Mouse (Mus musculus) left cerebral cortex, postnatal 25 days (tissue): ENCODE results near the gene Tfap2e. TPM values are rescaled to one million over a fixed set of nuclear protein-coding genes. Genes with fewer than 3 reads are reported as not detected.

Source experiments
- DNase-seq, 2 experiments: peaks; one replicate each; pipeline ENCODE4 v3.0.0; 2022; ENCODE audit warnings: low spot score in 2 of 2, mixed read lengths in 1 of 2
- intact Hi-C: fragments of 180-260 bp; cut with DNase I; formaldehyde crosslinking; loops from one replicate; pipeline ENCODE4 v1.15.1; 2025
- total RNA-seq, 2 experiments: library from RNA; stranded (reverse); gene quantifications; 2 replicates each; pipeline ENCODE4 v1.2.3; 2021

Tfap2e gene
- total RNA-seq, 2 experiments from 2014 or later: not detected

GRCm38 (mm10) chr4:126732531-126733380 is 3.3 kb downstream of the Tfap2e start:
- no peak for DNase-seq
- intact Hi-C loops: no loop called here

- intact Hi-C loops: no loop called here
- no peak for DNase-seq
Observed at GRCm38 (mm10) chr4:126732111-126732510, 3.9 kb downstream of the Tfap2e start.

- intact Hi-C loops: no loop called here
- no peak for DNase-seq
Observed at GRCm38 (mm10) chr4:126707439-126707826, 28.6 kb downstream of the Tfap2e start.

- intact Hi-C loops: no loop called here
Observed at GRCm38 (mm10) chr4:126706630-126707438, 29.2 kb downstream of the Tfap2e start.

GRCm38 (mm10) chr4:126696908-126697307 is 39.1 kb downstream of the Tfap2e start:
- no peak for DNase-seq
- intact Hi-C loops: no loop called here

More at GRCm38 (mm10) chr4:126706630-126707438, 29.2 kb downstream of the Tfap2e start:
- DNase-seq: no peak

GRCm38 (mm10) chr4:126693021-126693420 is 43.0 kb downstream of the Tfap2e start:
- intact Hi-C loops: no loop called here
- DNase-seq: no peak

- DNase-seq: no peak
- intact Hi-C loops: no loop called here
Observed at GRCm38 (mm10) chr4:126689457-126689856, 46.6 kb downstream of the Tfap2e start.

- DNase-seq: no peak
- intact Hi-C loops: loop anchor here (2.0 kb wide), 1 partner anchor 48 kb away; no protein-coding TSS in a partner anchor
Observed at GRCm38 (mm10) chr4:126683084-126683483, 53.0 kb downstream of the Tfap2e start.

GRCm38 (mm10) chr4:126682298-126682697 is 53.7 kb downstream of the Tfap2e start:
- intact Hi-C loops: loop anchor here (2.0 kb wide), 1 partner anchor 49 kb away; no protein-coding TSS in a partner anchor
- DNase-seq: no peak

- peak; percentile 98 to 99 for DNase-seq
- intact Hi-C loops: no loop called here
Observed at GRCm38 (mm10) chr4:126677054-126678003, 58.7 kb downstream of the Tfap2e start, which contains the start of gene Psmb2. TSS of gene Psmb2 (plus strand) at chr4:126677630.

- intact Hi-C loops: no loop called here
- DNase-seq: no peak
Observed at GRCm38 (mm10) chr4:126667075-126667474, 69.0 kb downstream of the Tfap2e start.

Other genes with a start within 250 kb of the Tfap2e start
- 1 to 10 TPM; 5.9 to 8.4 TPM for gene Ago4, start 202.8 kb downstream of the Tfap2e start, total RNA-seq
- gene Clspn, start 179.3 kb downstream of the Tfap2e start, total RNA-seq: 1 to 10 TPM; 1.2 to 1.6 TPM
- gene 5730409E04Rik, start 126.4 kb downstream of the Tfap2e start, total RNA-seq: 10 to 100 TPM; 74.8 to 76.0 TPM
- 10 to 100 TPM; 92.5 to 93.7 TPM for gene Psmb2, start 58.6 kb downstream of the Tfap2e start, total RNA-seq
- gene Ncdn, start 17.2 kb upstream of the Tfap2e start, total RNA-seq: 100 to 1,000 TPM; 920 to 932 TPM
- gene AU040320, start 17.3 kb upstream of the Tfap2e start, total RNA-seq: 10 to 100 TPM; 51.5 to 65.0 TPM
- gene Zmym4, start 231.9 kb upstream of the Tfap2e start, total RNA-seq: 10 to 100 TPM; 41.8 to 51.8 TPM